Mouse (Mus musculus): ENCODE measurements at regions not wholly inside any gene's neighbourhood (a gene's known extent, or its start where the extent isn't known, plus 50 kb on each side); places are given as distances from the start of the nearest gene placed in this dataset.

- no peak for TF ChIP-seq CTCF (conservative IDR thresholded peaks at IDR 0.05; ENCODE audit: low read length)
- no peak for TF ChIP-seq NANOG (IDR thresholded peaks at IDR 0.05; ENCODE audit: borderline replicate concordance, low read length)
These were observed 524.2 kb upstream of the BB014433 start for GRCm38 (mm10) chr8:15570091-15570490.
